Mouse (Mus musculus): ENCODE measurements around the gene Mblac1. TPM values are rescaled to one million over a fixed set of nuclear protein-coding genes. Genes with fewer than 3 reads are reported as not detected.
A peak's percentile ranks its signal among the peaks of the same experiment; 100 is the strongest.

Gene Mblac1
- polyA plus RNA-seq, 1 experiment from 2014 or later = 13.5 TPM

- Histone ChIP-seq H3K27ac (replicated peaks) (no peak overlapping the region), H3K4me1 (replicated peaks) (no peaks in the 10 kb centered on the region), H3K4me3 (no peak overlapping the region), H3K9me3 (no peaks in the 10 kb centered on the region), H3K36me3 (no peaks in the 10 kb centered on the region), H3K27me3 (no peaks in the 10 kb centered on the region), H3K9ac (no peak overlapping the region), H3K4me2 (no peak overlapping the region)
- no peak for ATAC-seq (ENCODE audit: low read depth)
- 62% methylated on average over 3 of the region's 3 CpGs for WGBS
Measured at GRCm38 (mm10) chr5:138223287-138223686, 29.2 kb downstream of the Mblac1 start.

GRCm38 (mm10) chr5:138225700-138226099, 31.6 kb downstream of the Mblac1 start, which contains the start of gene Nxpe5:
Gene Nxpe5 (plus strand): TSS chr5:138225898.
- Histone ChIP-seq H3K36me3 (no peaks in the 10 kb centered on the region), H3K4me3 (no peak within 1 kb of the TSS), H3K4me2 (no peak within 1 kb of the TSS), H3K9ac (no peak within 1 kb of the TSS), H3K4me1 (replicated peaks) (no peaks in the 10 kb centered on the region), H3K27me3 (no peaks in the 10 kb centered on the region), H3K9me3 (no peaks in the 10 kb centered on the region), H3K27ac (replicated peaks) (no peak within 1 kb of the TSS)
- no peak for ATAC-seq (ENCODE audit: low read depth)
- 65% methylated on average over 2 of the region's 2 CpGs for WGBS

- no peaks in the 10 kb centered on the region for H3K9me3 ChIP-seq
- ATAC-seq (ENCODE audit: low read depth) = no peak
- H3K4me2 ChIP-seq = no peak overlapping the region
- 71% methylated on average over 4 of the region's 4 CpGs for WGBS
- H3K4me3 ChIP-seq = no peak overlapping the region
- no peak overlapping the region for H3K9ac ChIP-seq
- H3K36me3 ChIP-seq = no peaks in the 10 kb centered on the region
- H3K27me3 ChIP-seq = no peaks in the 10 kb centered on the region
- H3K27ac ChIP-seq (replicated peaks) = no peak overlapping the region
- no peaks in the 10 kb centered on the region for H3K4me1 ChIP-seq (replicated peaks)
Measured at GRCm38 (mm10) chr5:138226491-138226890, 32.4 kb downstream of the Mblac1 start.

- Histone ChIP-seq H3K4me2 (no peak overlapping the region), H3K27me3 (no peaks in the 10 kb centered on the region), H3K36me3 (no peaks in the 10 kb centered on the region), H3K9me3 (no peaks in the 10 kb centered on the region), H3K4me1 (replicated peaks) (no peaks in the 10 kb centered on the region), H3K27ac (replicated peaks) (no peak overlapping the region), H3K9ac (no peak overlapping the region), H3K4me3 (no peak overlapping the region)
- ATAC-seq (ENCODE audit: low read depth) = no peak
- 87% methylated on average over 2 of the region's 2 CpGs for WGBS
Measured at GRCm38 (mm10) chr5:138227367-138227766, 33.3 kb downstream of the Mblac1 start.

GRCm38 (mm10) chr5:138228026-138228425, 33.9 kb downstream of the Mblac1 start:
- H3K9ac ChIP-seq = no peak overlapping the region
- no peaks in the 10 kb centered on the region for H3K9me3 ChIP-seq
- no peak for ATAC-seq (ENCODE audit: low read depth)
- H3K4me2 ChIP-seq = no peak overlapping the region
- H3K27me3 ChIP-seq = no peaks in the 10 kb centered on the region
- H3K36me3 ChIP-seq = no peaks in the 10 kb centered on the region
- no peak overlapping the region for H3K4me3 ChIP-seq
- H3K27ac ChIP-seq (replicated peaks) = no peak overlapping the region
- WGBS = 55% methylated on average over 3 of the region's 3 CpGs
- no peaks in the 10 kb centered on the region for H3K4me1 ChIP-seq (replicated peaks)

- no peak for ATAC-seq (ENCODE audit: low read depth)
- no peaks in the 10 kb centered on the region for H3K9me3 ChIP-seq
- no peak overlapping the region for H3K9ac ChIP-seq
- H3K36me3 ChIP-seq = no peaks in the 10 kb centered on the region
- no peak overlapping the region for H3K4me2 ChIP-seq
- no peaks in the 10 kb centered on the region for H3K27me3 ChIP-seq
- H3K27ac ChIP-seq (replicated peaks) = no peak overlapping the region
- WGBS = 93% methylated on average over 3 of the region's 3 CpGs
- H3K4me3 ChIP-seq = no peak overlapping the region
- no peaks in the 10 kb centered on the region for H3K4me1 ChIP-seq (replicated peaks)
Measured at GRCm38 (mm10) chr5:138229511-138229910, 35.4 kb downstream of the Mblac1 start.

- Histone ChIP-seq H3K4me2 (no peak overlapping the region), H3K9ac (no peak overlapping the region), H3K27ac (replicated peaks) (no peak overlapping the region), H3K36me3 (no peaks in the 10 kb centered on the region), H3K9me3 (no peaks in the 10 kb centered on the region), H3K4me1 (replicated peaks) (no peaks in the 10 kb centered on the region), H3K4me3 (no peak overlapping the region), H3K27me3 (no peaks in the 10 kb centered on the region)
- 93% methylated on average over 2 of the region's 2 CpGs for whole genome bisulfite sequencing
- no peak for ATAC-seq (ENCODE audit: low read depth)
Measured at GRCm38 (mm10) chr5:138233778-138234177, 39.7 kb downstream of the Mblac1 start.

GRCm38 (mm10) chr5:138234224-138234623, 40.1 kb downstream of the Mblac1 start:
- Histone ChIP-seq H3K27ac (replicated peaks) (no peak overlapping the region), H3K9ac (no peak overlapping the region), H3K4me3 (no peak overlapping the region), H3K36me3 (no peaks in the 10 kb centered on the region), H3K9me3 (no peaks in the 10 kb centered on the region), H3K4me1 (replicated peaks) (no peaks in the 10 kb centered on the region), H3K4me2 (no peak overlapping the region), H3K27me3 (no peaks in the 10 kb centered on the region)
- ATAC-seq (ENCODE audit: low read depth) = no peak

GRCm38 (mm10) chr5:138241511-138241910, 47.4 kb downstream of the Mblac1 start:
- no peaks in the 10 kb centered on the region for H3K4me1 ChIP-seq (replicated peaks)
- H3K4me2 ChIP-seq = no peak overlapping the region
- H3K36me3 ChIP-seq = no peaks in the 10 kb centered on the region
- H3K27me3 ChIP-seq = no peaks in the 10 kb centered on the region
- no peak overlapping the region for H3K9ac ChIP-seq
- H3K27ac ChIP-seq (replicated peaks) = no peak overlapping the region
- no peak overlapping the region for H3K4me3 ChIP-seq
- no peak for ATAC-seq (ENCODE audit: low read depth)
- whole genome bisulfite sequencing = 24% methylated on average over 2 of the region's 2 CpGs
- no peaks in the 10 kb centered on the region for H3K9me3 ChIP-seq

MicroRNAs encoded within 50 kb of the gene (microRNA counts, 519-probe panel; counts per million panel counts)
- microRNA mmu-miR-106b (4,812 counts per million, percentile 82 among the panel's probes with 10 or more counts), microRNA mmu-miR-25 (5,649 counts per million, percentile 93 among the panel's probes with 10 or more counts), microRNA mmu-miR-93 (4,636 counts per million, percentile 78 among the panel's probes with 10 or more counts)

Small RNAs within 50 kb of the gene (microRNA-seq; reads per million reads assigned to microRNA genes)
- gene Mir106b = 5,138 reads per million, percentile 93 among the genes with 10 or more reads in this experiment
- gene Mir25 = 314 reads per million, percentile 70 among the genes with 10 or more reads in this experiment
- 9,042 reads per million, percentile 95 among the genes with 10 or more reads in this experiment for gene Mir93

Other genes with a start within 250 kb of the Mblac1 start
- gene Gjc3, start 231.2 kb upstream of the Mblac1 start, polyA plus RNA-seq (2015; fragmentation: Nextera tagmentation; extraction: Ambion mirVana) = 0.21 and 0.27 TPM in 2 replicates
- not detected in 2 replicates for gene Azgp1, start 212.8 kb upstream of the Mblac1 start, polyA plus RNA-seq (2015; fragmentation: Nextera tagmentation; extraction: Ambion mirVana)
- gene Smok3a, start 173.1 kb upstream of the Mblac1 start, polyA plus RNA-seq (2015; fragmentation: Nextera tagmentation; extraction: Ambion mirVana) = not detected in 2 replicates
- not detected in 2 replicates for gene Smok3b, start 172.9 kb upstream of the Mblac1 start, polyA plus RNA-seq (2015; fragmentation: Nextera tagmentation; extraction: Ambion mirVana)
- gene Smok3c, start 141.1 kb upstream of the Mblac1 start, polyA plus RNA-seq (2015; fragmentation: Nextera tagmentation; extraction: Ambion mirVana) = not detected in 2 replicates
- gene Zkscan1, start 109.2 kb upstream of the Mblac1 start, polyA plus RNA-seq (2015; fragmentation: Nextera tagmentation; extraction: Ambion mirVana) = 26.1 and 26.5 TPM in 2 replicates
- 96.3 and 98.2 TPM in 2 replicates for gene Zscan21, start 77.4 kb upstream of the Mblac1 start, polyA plus RNA-seq (2015; fragmentation: Nextera tagmentation; extraction: Ambion mirVana)
- 27.8 and 32.2 TPM in 2 replicates for gene Zfp113, start 38.6 kb upstream of the Mblac1 start, polyA plus RNA-seq (2015; fragmentation: Nextera tagmentation; extraction: Ambion mirVana)
- 307 and 311 TPM in 2 replicates for gene Cops6, start 33.2 kb upstream of the Mblac1 start, polyA plus RNA-seq (2015; fragmentation: Nextera tagmentation; extraction: Ambion mirVana)
- gene Ap4m1, start 22.3 kb upstream of the Mblac1 start, polyA plus RNA-seq (2015; fragmentation: Nextera tagmentation; extraction: Ambion mirVana) = 21.6 and 23.5 TPM in 2 replicates
- gene Mcm7, start 21.9 kb upstream of the Mblac1 start, polyA plus RNA-seq (2015; fragmentation: Nextera tagmentation; extraction: Ambion mirVana) = 96.3 and 104 TPM in 2 replicates
- 81.7 and 85.6 TPM in 2 replicates for gene Taf6, start 6.9 kb upstream of the Mblac1 start, polyA plus RNA-seq (2015; fragmentation: Nextera tagmentation; extraction: Ambion mirVana)
- 34.0 and 37.3 TPM in 2 replicates for gene Cnpy4, start 6.8 kb upstream of the Mblac1 start, polyA plus RNA-seq (2015; fragmentation: Nextera tagmentation; extraction: Ambion mirVana)
- gene Nxpe5, start 31.6 kb downstream of the Mblac1 start, polyA plus RNA-seq (2015; fragmentation: Nextera tagmentation; extraction: Ambion mirVana) = not detected in 2 replicates
- gene Lamtor4, start 61.2 kb downstream of the Mblac1 start, polyA plus RNA-seq (2015; fragmentation: Nextera tagmentation; extraction: Ambion mirVana) = 89.7 and 94.5 TPM in 2 replicates
- gene BC037034, start 69.7 kb downstream of the Mblac1 start, polyA plus RNA-seq (2015; fragmentation: Nextera tagmentation; extraction: Ambion mirVana) = 17.3 and 18.3 TPM in 2 replicates
- gene Gal3st4, start 78.5 kb downstream of the Mblac1 start, polyA plus RNA-seq (2015; fragmentation: Nextera tagmentation; extraction: Ambion mirVana) = 3.2 TPM in 2 replicates
- gene Gm43720, start 85.6 kb downstream of the Mblac1 start, polyA plus RNA-seq (2015; fragmentation: Nextera tagmentation; extraction: Ambion mirVana) = 0.08 TPM in 1 of 2 replicates, not detected in the other
- gene Gpc2, start 85.7 kb downstream of the Mblac1 start, polyA plus RNA-seq (2015; fragmentation: Nextera tagmentation; extraction: Ambion mirVana) = 184 and 198 TPM in 2 replicates
- gene Stag3, start 85.9 kb downstream of the Mblac1 start, polyA plus RNA-seq (2015; fragmentation: Nextera tagmentation; extraction: Ambion mirVana) = 3.6 and 4.4 TPM in 2 replicates
- not detected in 2 replicates for gene Pvrig, start 147.6 kb downstream of the Mblac1 start, polyA plus RNA-seq (2015; fragmentation: Nextera tagmentation; extraction: Ambion mirVana)
- gene Zfp157, start 247.2 kb downstream of the Mblac1 start, polyA plus RNA-seq (2015; fragmentation: Nextera tagmentation; extraction: Ambion mirVana) = 67.0 and 68.6 TPM in 2 replicates